Mouse (Mus musculus): ENCODE results near the gene Krt78. TPM values are rescaled to one million over a fixed set of nuclear protein-coding genes. Genes with fewer than 3 reads are reported as not detected.
"Not testable (repeated sequence)": the region's sequence is repeated elsewhere in the genome, so short reads cannot be mapped to it uniquely, and the experiment has no call there.

The Krt78 gene
- not detected in 2 replicates for polyA plus RNA-seq (2016; fragmentation: Nextera tagmentation; extraction: Ambion mirVana)

DNA sequence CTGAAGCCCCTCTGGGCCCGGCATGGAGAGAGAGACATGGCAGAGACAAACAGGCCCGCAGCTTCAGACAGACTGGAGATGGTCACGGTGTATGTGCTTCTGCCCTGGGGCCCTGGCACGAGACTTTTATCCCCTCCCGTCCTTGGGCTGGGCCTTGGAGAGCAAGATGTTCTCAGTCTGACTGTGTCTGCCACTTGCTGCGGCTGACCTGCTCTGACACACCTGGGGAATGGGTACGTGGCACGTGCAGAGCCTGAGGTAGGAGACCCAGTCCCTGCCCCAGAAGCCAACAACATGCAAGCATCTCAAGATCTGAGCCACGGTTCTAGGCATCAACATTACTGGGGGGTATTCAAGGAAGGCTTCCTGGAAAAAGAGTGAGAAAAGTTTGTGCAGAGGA lies at the start of gene Krt78:
TSS of gene Krt78 (minus strand) at position 101 of the 400 bp plus-strand sequence.
- WGBS: 79% methylated on average over 9 of the region's 9 CpGs
- Histone ChIP-seq H3K4me3 (no peak within 1 kb of the TSS), H3K27me3 (replicated peaks; ENCODE audit: low read depth, poor library complexity, severe bottlenecking) (0 out of 2 replicates have a peak, but pooled peaks cover 5% of the 10 kb centered on the region), H3K36me3 (replicated peaks) (no peaks in the 10 kb centered on the region), H3K4me1 (peaks cover 6% of the 10 kb centered on the region; the same call in 1 of the 2 replicates), H3K9me3 (no peaks in the 10 kb centered on the region), H3K27ac (replicated peaks) (no peak within 1 kb of the TSS; the same call in 1 of the 2 replicates)
- DNase-seq (ENCODE audit: low spot score): no peak

- Histone ChIP-seq H3K4me1 (peaks cover 64% of the 10 kb centered on the region), H3K27me3 (replicated peaks; ENCODE audit: low read depth, poor library complexity, severe bottlenecking) (peaks cover 87% of the 10 kb centered on the region), H3K4me3 (peak overlapping the region; percentile 58), H3K9me3 (no peaks in the 10 kb centered on the region), H3K36me3 (replicated peaks) (peaks cover 3% of the 10 kb centered on the region; the same call in 1 of the 2 replicates), H3K27ac (replicated peaks) (peak overlapping the region; percentile 81; the same call in 1 of the 2 replicates)
- DNase-seq (ENCODE audit: low spot score): no peak
- 7% methylated on average over 12 of the region's 12 CpGs for WGBS
These were observed 49.4 kb upstream of the Krt78 start for GRCm38 (mm10) chr15:102003516-102003915.

- H3K9me3 ChIP-seq: no peaks in the 10 kb centered on the region
- peak overlapping the region; percentile 81 for H3K27ac ChIP-seq (replicated peaks)
- DNase-seq (ENCODE audit: low spot score): peak; percentile 86
- H3K27me3 ChIP-seq (replicated peaks; ENCODE audit: low read depth, poor library complexity, severe bottlenecking): peaks cover 88% of the 10 kb centered on the region
- peaks cover 6% of the 10 kb centered on the region; the same call in 1 of the 2 replicates for H3K36me3 ChIP-seq (replicated peaks)
- H3K4me1 ChIP-seq: peaks cover 59% of the 10 kb centered on the region
- WGBS: 2% methylated on average over 34 of the region's 34 CpGs
- peak overlapping the region; percentile 58 for H3K4me3 ChIP-seq
These were observed 48.8 kb upstream of the Krt78 start for GRCm38 (mm10) chr15:102002646-102003488.

DNA sequence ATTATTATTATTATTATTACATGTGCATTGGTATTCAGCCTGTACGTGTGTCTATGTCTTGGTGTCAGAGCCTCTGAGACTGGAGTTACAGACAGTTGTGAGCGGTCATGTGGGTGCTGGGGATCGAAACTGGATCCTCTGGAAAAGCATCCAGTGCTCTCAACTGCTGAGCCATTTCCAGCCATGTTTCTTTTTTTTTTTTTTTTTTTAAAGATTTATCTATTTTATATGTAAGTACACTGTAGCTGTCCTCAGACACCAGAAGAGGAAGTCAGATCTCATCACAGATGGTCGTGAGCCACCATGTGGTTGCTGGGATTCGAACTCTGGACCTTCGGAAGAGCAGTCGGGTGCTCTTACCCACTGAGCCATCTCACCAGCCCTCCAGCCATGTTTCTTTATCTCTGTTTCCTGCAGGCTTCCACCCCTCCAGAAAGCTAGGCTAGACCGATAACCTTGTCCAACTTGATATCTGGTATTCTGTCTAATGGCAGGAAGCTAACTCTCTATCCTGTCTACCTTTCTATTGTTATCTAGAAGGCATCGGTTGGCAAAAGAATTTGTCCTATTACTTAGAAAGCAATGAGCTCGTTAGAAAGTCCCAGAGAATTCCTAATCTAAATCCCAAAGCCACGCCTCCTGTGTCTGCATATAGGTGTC lies 45.7 kb upstream of the Krt78 start:
- 88% methylated on average over 11 of the region's 11 CpGs for WGBS
- H3K9me3 ChIP-seq: peaks cover 4% of the 10 kb centered on the region; the same call in 1 of the 2 replicates
- peaks cover 58% of the 10 kb centered on the region for H3K27me3 ChIP-seq (replicated peaks; ENCODE audit: low read depth, poor library complexity, severe bottlenecking)

GRCm38 (mm10) chr15:101999156-101999555 lies 45.1 kb upstream of the Krt78 start:
- Histone ChIP-seq H3K4me3 (no peak overlapping the region), H3K27ac (replicated peaks) (no peak overlapping the region), H3K27me3 (replicated peaks; ENCODE audit: low read depth, poor library complexity, severe bottlenecking) (peaks cover 56% of the 10 kb centered on the region), H3K36me3 (replicated peaks) (peaks cover 11% of the 10 kb centered on the region; the same call in 1 of the 2 replicates), H3K4me1 (peaks cover 27% of the 10 kb centered on the region), H3K9me3 (peaks cover 4% of the 10 kb centered on the region; the same call in 1 of the 2 replicates)
- 91% methylated on average over 11 of the region's 11 CpGs for WGBS
- no peak for DNase-seq (ENCODE audit: low spot score)

More for the DNA sequence above, 45.7 kb upstream of the Krt78 start:
- Histone ChIP-seq H3K36me3 (replicated peaks) (peaks cover 11% of the 10 kb centered on the region; the same call in 1 of the 2 replicates), H3K4me3 (no peak overlapping the region), H3K4me1 (peaks cover 33% of the 10 kb centered on the region), H3K27ac (replicated peaks) (no peak overlapping the region)
- no peak for DNase-seq (ENCODE audit: low spot score)

GRCm38 (mm10) chr15:101996450-101997078 lies 42.5 kb upstream of the Krt78 start:
- Histone ChIP-seq H3K27me3 (replicated peaks; ENCODE audit: low read depth, poor library complexity, severe bottlenecking) (peaks cover 32% of the 10 kb centered on the region), H3K36me3 (replicated peaks) (peaks cover 11% of the 10 kb centered on the region; the same call in 1 of the 2 replicates)
- not testable (repeated sequence) for DNase-seq (ENCODE audit: low spot score); H3K27ac ChIP-seq (replicated peaks); H3K4me1 ChIP-seq; H3K4me3 ChIP-seq; H3K9me3 ChIP-seq
- WGBS: 85% methylated on average over 11 of the region's 11 CpGs

DNA sequence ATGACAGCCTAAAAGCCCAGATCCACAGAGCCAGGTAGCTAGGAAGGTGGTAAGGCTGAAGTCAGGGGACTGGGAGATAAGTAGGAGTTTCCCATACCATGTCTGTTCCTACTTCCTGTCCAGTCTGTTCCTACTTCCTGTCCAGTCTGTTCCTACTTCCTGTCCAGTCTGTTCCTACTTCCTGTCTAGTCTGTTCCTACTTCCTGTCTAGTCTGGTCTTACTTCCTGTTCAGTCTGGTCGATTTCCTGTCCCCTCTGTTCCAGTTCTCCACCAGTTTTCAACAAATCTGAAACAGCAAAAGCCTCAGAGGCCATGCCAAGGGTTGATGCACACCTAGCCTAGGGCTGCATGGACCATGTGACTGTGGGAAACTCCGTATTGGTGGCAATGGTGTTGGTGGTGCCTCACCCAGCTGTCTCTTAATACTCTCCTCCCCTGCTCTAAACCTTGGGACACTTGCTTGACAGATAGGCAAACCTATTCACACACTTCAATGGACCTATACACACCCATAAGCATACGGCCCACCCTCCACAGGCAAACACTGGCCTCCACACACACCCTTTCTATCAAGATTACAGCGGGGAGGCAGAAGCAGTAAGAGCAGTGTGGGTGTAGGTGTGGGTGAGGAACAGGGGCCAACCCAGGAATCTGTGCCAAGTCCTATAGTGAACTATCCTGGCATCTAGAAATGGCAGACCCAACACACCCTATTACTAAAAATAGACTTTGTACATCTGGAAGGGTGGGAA lies 41.6 kb upstream of the Krt78 start:
- Histone ChIP-seq H3K4me3 (no peak overlapping the region), H3K4me1 (0 out of 2 replicates have a peak, but pooled peaks cover 3% of the 10 kb centered on the region), H3K27me3 (replicated peaks; ENCODE audit: low read depth, poor library complexity, severe bottlenecking) (peaks cover 26% of the 10 kb centered on the region), H3K27ac (replicated peaks) (no peak overlapping the region; the same call in 1 of the 2 replicates), H3K36me3 (replicated peaks) (peaks cover 11% of the 10 kb centered on the region; the same call in 1 of the 2 replicates), H3K9me3 (peaks cover 4% of the 10 kb centered on the region; the same call in 1 of the 2 replicates)
- WGBS: 88% methylated on average over 4 of the region's 4 CpGs
- DNase-seq (ENCODE audit: low spot score): no peak

GRCm38 (mm10) chr15:101994365-101994764 lies 40.3 kb upstream of the Krt78 start:
- WGBS: 93% methylated on average over 6 of the region's 6 CpGs
- Histone ChIP-seq H3K9me3 (peaks cover 4% of the 10 kb centered on the region; the same call in 1 of the 2 replicates), H3K36me3 (replicated peaks) (peaks cover 11% of the 10 kb centered on the region; the same call in 1 of the 2 replicates), H3K4me3 (no peak overlapping the region), H3K27ac (replicated peaks) (no peak overlapping the region), H3K4me1 (0 out of 2 replicates have a peak, but pooled peaks cover 3% of the 10 kb centered on the region), H3K27me3 (replicated peaks; ENCODE audit: low read depth, poor library complexity, severe bottlenecking) (peaks cover 24% of the 10 kb centered on the region)
- DNase-seq (ENCODE audit: low spot score): no peak

DNA sequence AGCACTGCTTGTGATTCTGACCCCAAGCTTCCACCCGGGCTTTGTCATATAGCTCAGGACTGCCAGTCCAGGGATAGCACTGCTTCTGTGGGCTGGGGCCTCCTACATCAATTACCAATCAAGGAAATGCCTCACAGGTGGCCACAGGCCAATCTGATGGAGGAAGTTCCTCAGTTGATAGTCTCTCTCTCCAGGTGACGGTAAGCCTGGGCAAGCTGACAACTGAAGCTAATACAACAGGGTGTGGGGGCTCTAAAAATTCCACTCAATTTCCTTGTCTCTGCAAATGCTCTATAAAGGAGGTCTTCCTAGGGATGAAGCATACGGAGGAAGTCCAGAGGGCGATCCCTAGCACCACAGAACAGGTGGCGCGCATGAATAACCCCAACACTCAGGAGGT lies 36.9 kb upstream of the Krt78 start:
- DNase-seq (ENCODE audit: low spot score): no peak
- WGBS: 90% methylated on average over 6 of the region's 6 CpGs
- peaks cover 4% of the 10 kb centered on the region; the same call in 1 of the 2 replicates for H3K9me3 ChIP-seq
- no peak overlapping the region for H3K27ac ChIP-seq (replicated peaks)
- no peak overlapping the region for H3K4me3 ChIP-seq
- H3K27me3 ChIP-seq (replicated peaks; ENCODE audit: low read depth, poor library complexity, severe bottlenecking): 0 out of 2 replicates have a peak, but pooled peaks cover 13% of the 10 kb centered on the region
- peaks cover 6% of the 10 kb centered on the region for H3K4me1 ChIP-seq
- 0 out of 2 replicates have a peak, but pooled peaks cover 5% of the 10 kb centered on the region for H3K36me3 ChIP-seq (replicated peaks)

- Histone ChIP-seq H3K27me3 (replicated peaks; ENCODE audit: low read depth, poor library complexity, severe bottlenecking) (0 out of 2 replicates have a peak, but pooled peaks cover 7% of the 10 kb centered on the region), H3K9me3 (no peaks in the 10 kb centered on the region), H3K27ac (replicated peaks) (no peak overlapping the region), H3K36me3 (replicated peaks) (no peaks in the 10 kb centered on the region), H3K4me3 (no peak overlapping the region), H3K4me1 (peaks cover 17% of the 10 kb centered on the region)
- 66% methylated on average over 8 of the region's 8 CpGs for WGBS
- DNase-seq (ENCODE audit: low spot score): no peak
These were observed 34.6 kb upstream of the Krt78 start for GRCm38 (mm10) chr15:101988714-101989113.

DNA sequence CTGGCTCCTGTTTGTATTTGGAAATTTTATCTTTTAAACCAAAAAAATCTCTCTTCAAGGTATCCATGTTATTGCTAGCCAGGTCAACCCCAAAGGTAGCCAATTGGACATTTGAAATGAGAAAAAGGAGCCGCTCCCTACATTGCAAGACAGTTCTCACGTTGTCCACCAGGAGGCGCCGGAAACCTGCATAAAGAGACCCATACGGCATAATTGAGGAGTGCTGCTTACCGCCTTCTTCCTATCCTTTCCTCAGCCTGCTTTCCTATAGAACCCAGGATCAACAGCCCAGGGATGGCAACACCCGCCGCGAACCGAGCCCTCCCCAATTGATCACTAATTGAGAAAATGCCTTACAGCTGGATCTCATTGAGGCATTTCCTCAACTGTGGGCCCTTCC lies 34.0 kb upstream of the Krt78 start:
- peak; percentile 88 for DNase-seq (ENCODE audit: low spot score)
- Histone ChIP-seq H3K4me3 (no peak overlapping the region), H3K27me3 (replicated peaks; ENCODE audit: low read depth, poor library complexity, severe bottlenecking) (0 out of 2 replicates have a peak, but pooled peaks cover 7% of the 10 kb centered on the region), H3K27ac (replicated peaks) (no peak overlapping the region), H3K9me3 (no peaks in the 10 kb centered on the region), H3K36me3 (replicated peaks) (no peaks in the 10 kb centered on the region), H3K4me1 (peaks cover 21% of the 10 kb centered on the region)
- WGBS: under 1% methylated on average over 10 of the region's 10 CpGs

All from embryonic facial prominence, embryonic 10.5 days (tissue).